10 mouse cellular contexts compared by ENCODE assay signal in the genomic region with DNA sequence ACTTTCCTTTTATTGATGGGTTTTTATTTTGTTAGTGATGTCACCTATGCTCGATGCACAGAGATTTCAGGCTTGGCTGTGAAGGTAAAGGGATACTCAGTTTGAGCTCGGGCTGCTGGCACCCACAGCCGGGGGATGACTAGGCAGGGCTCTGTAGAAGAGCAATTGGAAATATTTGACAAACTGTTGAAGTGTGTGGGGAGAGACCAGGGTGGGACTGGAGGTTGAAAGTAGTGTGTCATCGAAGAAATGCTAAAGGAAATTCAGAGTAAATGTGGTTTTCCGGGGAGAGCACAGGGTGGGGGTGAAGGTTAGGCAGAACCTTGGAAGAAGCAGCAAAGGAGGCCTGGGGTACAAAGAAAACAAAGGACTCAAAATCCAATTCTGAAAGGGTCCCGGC. TPM values are rescaled to one million over a fixed set of nuclear protein-coding genes. Genes with fewer than 3 reads are reported as not detected.
DNase-seq lines count a peak whose midpoint lies in the region; ATAC-seq lines count a peak whose summit lies in the region.
"Had no signal": no experiment of that assay in that cellular context is flagged by ENCODE, and none has a peak within 500 bp of the region (broad histone marks: within the 10 kb centered on the region; RNA-seq: fewer than 3 reads in every experiment).

No protein-coding gene starts in this region.

- H3K9me3 ChIP-seq in liver, embryonic 11.5 days (ENCODE audit: control insufficient read depth, low read length): no peaks in the 10 kb centered on the region
- H3K9me3 ChIP-seq in embryonic facial prominence, embryonic 10.5 days: no peaks in the 10 kb centered on the region
- no peaks in the 10 kb centered on the region for H3K9me3 ChIP-seq in megakaryocyte, embryonic 14.5 days
- H3K9me3 ChIP-seq: embryonic facial prominence, embryonic 15.5 days had no signal

- peaks cover 11% of the 10 kb centered on the region for H3K36me3 ChIP-seq in liver, embryonic 11.5 days (ENCODE audit: control insufficient read depth, insufficient read depth, low read length)
- H3K36me3 ChIP-seq in embryonic facial prominence, embryonic 10.5 days (replicated peaks): peaks cover 94% of the 10 kb centered on the region
- H3K36me3 ChIP-seq in megakaryocyte, embryonic 14.5 days (replicated peaks; ENCODE audit: low read length): peaks cover 85% of the 10 kb centered on the region

- no peak overlapping the region for H3K27ac ChIP-seq in liver, embryonic 11.5 days (ENCODE audit: low read depth, low read length)
- peak overlapping the region; percentile 46; the same call in 1 of the 2 replicates for H3K27ac ChIP-seq in embryonic facial prominence, embryonic 10.5 days (replicated peaks)

- H3K9ac ChIP-seq in liver, embryonic 11.5 days (ENCODE audit: low read depth, low read length): no peak overlapping the region
- H3K9ac ChIP-seq: embryonic facial prominence, embryonic 15.5 days had no signal

- peak; percentile 46; the same call in 1 of the 2 replicates for ATAC-seq in liver, embryonic 11.5 days (replicated peaks; ENCODE audit: low FRiP score)

- 52% methylated on average over 6 of the region's 6 CpGs for WGBS in liver, embryonic 11.5 days
- WGBS in embryonic facial prominence, embryonic 10.5 days: 82% methylated on average over 6 of the region's 6 CpGs

- no peak for DNase-seq in liver, embryonic 11.5 days (ENCODE audit: low spot score)
- DNase-seq in liver: no peak
- peak; percentile 31 for DNase-seq in Muller cell, postnatal 12 days (ENCODE audit: inconsistent ontology term)
- no peak for DNase-seq in embryonic facial prominence, embryonic 10.5 days (ENCODE audit: low spot score)
- DNase-seq in layer of hippocampus, adult 18-20 months (ENCODE audit: low spot score in 2 of 2): no peak
- DNase-seq in layer of hippocampus, postnatal 36 days: no peak
- DNase-seq: kidney, adult 8-10 months; right cerebral cortex, postnatal 25 days had no signal

- H3K4me3 ChIP-seq in liver, embryonic 11.5 days (ENCODE audit: low read depth, low read length): no peak overlapping the region
- H3K4me3 ChIP-seq in embryonic facial prominence, embryonic 10.5 days: no peak overlapping the region
- peak overlapping the region; percentile 84 for H3K4me3 ChIP-seq in megakaryocyte, embryonic 14.5 days (replicated peaks)
- H3K4me3 ChIP-seq: embryonic facial prominence, embryonic 15.5 days had no signal

- H3K4me1 ChIP-seq in liver, embryonic 11.5 days (replicated peaks; ENCODE audit: control insufficient read depth, insufficient read depth, low read length): peaks cover 37% of the 10 kb centered on the region
- peaks cover 33% of the 10 kb centered on the region for H3K4me1 ChIP-seq in embryonic facial prominence, embryonic 10.5 days
- H3K4me1 ChIP-seq in megakaryocyte, embryonic 14.5 days: peaks cover 89% of the 10 kb centered on the region

- 0 out of 2 replicates have a peak overlapping the region, but pooled peaks have one; percentile 1 for H3K4me2 ChIP-seq in liver, embryonic 11.5 days
- H3K4me2 ChIP-seq: embryonic facial prominence, embryonic 15.5 days had no signal

- no peaks in the 10 kb centered on the region for H3K27me3 ChIP-seq in liver, embryonic 11.5 days (replicated peaks; ENCODE audit: control insufficient read depth, insufficient read depth, low read length)
- H3K27me3 ChIP-seq in embryonic facial prominence, embryonic 10.5 days (replicated peaks; ENCODE audit: low read depth, poor library complexity, severe bottlenecking): no peaks in the 10 kb centered on the region
- H3K27me3 ChIP-seq in megakaryocyte, embryonic 14.5 days (replicated peaks): no peaks in the 10 kb centered on the region
- H3K27me3 ChIP-seq: embryonic facial prominence, embryonic 15.5 days had no signal

RNA-seq across cellular contexts. Expression of a gene that starts 54.3 kb away (rescaled TPM):
- polyA plus RNA-seq in liver, embryonic 11.5 days (2014; fragmentation: Nextera tagmentation; extraction: Ambion mirVana): 67.8 and 69.4 TPM in 2 replicates
- 115 and 119 TPM in 2 replicates for polyA plus RNA-seq in embryonic facial prominence, embryonic 10.5 days (2016; fragmentation: Nextera tagmentation; extraction: Ambion mirVana)
- polyA plus RNA-seq in megakaryocyte, embryonic 14.5 days (2012; ENCODE audit: insufficient read depth, low replicate concordance): 70.2 and 148 TPM in 2 replicates
- 100 to 1,000 TPM; 248 to 262 TPM for total RNA-seq in layer of hippocampus, adult 18-20 months (2021)
- 100 to 1,000 TPM; 261 to 273 TPM for total RNA-seq in layer of hippocampus, postnatal 36 days (2021)

RNA-seq across cellular contexts. Expression of a gene that starts 54.3 kb away (rescaled TPM):
- 1.4 and 2.2 TPM in 2 replicates for polyA plus RNA-seq in liver, embryonic 11.5 days (2014; fragmentation: Nextera tagmentation; extraction: Ambion mirVana)
- polyA plus RNA-seq in embryonic facial prominence, embryonic 10.5 days (2016; fragmentation: Nextera tagmentation; extraction: Ambion mirVana): 1.3 and 1.8 TPM in 2 replicates
- polyA plus RNA-seq in megakaryocyte, embryonic 14.5 days (2012; ENCODE audit: insufficient read depth, low replicate concordance): 1.1 TPM in 1 of 2 replicates, not detected in the other
- under 1 TPM; 0.84 to 0.86 TPM for total RNA-seq in layer of hippocampus, adult 18-20 months (2021)
- total RNA-seq in layer of hippocampus, postnatal 36 days (2021): 1 to 10 TPM; 1.9 to 2.4 TPM

RNA-seq across cellular contexts. Expression of a gene that starts 58.7 kb away (rescaled TPM):
- 89.0 and 95.1 TPM in 2 replicates for polyA plus RNA-seq in liver, embryonic 11.5 days (2014; fragmentation: Nextera tagmentation; extraction: Ambion mirVana)
- polyA plus RNA-seq in embryonic facial prominence, embryonic 10.5 days (2016; fragmentation: Nextera tagmentation; extraction: Ambion mirVana): 294 and 297 TPM in 2 replicates
- 8.9 and 29.8 TPM in 2 replicates for polyA plus RNA-seq in megakaryocyte, embryonic 14.5 days (2012; ENCODE audit: insufficient read depth, low replicate concordance)
- total RNA-seq in layer of hippocampus, adult 18-20 months (2021): 10 to 100 TPM; 99.0 to 99.4 TPM
- total RNA-seq in layer of hippocampus, postnatal 36 days (2021): 100 to 1,000 TPM; 102 to 114 TPM
